Mouse (Mus musculus): ENCODE data around the gene Sstr2. TPM values are rescaled to one million over a fixed set of nuclear protein-coding genes. Genes with fewer than 3 reads are reported as not detected.

The Sstr2 gene
- 9.9 and 14.2 TPM in 2 replicates for polyA plus RNA-seq (2014; fragmentation: Nextera tagmentation; extraction: Ambion mirVana)

DNA sequence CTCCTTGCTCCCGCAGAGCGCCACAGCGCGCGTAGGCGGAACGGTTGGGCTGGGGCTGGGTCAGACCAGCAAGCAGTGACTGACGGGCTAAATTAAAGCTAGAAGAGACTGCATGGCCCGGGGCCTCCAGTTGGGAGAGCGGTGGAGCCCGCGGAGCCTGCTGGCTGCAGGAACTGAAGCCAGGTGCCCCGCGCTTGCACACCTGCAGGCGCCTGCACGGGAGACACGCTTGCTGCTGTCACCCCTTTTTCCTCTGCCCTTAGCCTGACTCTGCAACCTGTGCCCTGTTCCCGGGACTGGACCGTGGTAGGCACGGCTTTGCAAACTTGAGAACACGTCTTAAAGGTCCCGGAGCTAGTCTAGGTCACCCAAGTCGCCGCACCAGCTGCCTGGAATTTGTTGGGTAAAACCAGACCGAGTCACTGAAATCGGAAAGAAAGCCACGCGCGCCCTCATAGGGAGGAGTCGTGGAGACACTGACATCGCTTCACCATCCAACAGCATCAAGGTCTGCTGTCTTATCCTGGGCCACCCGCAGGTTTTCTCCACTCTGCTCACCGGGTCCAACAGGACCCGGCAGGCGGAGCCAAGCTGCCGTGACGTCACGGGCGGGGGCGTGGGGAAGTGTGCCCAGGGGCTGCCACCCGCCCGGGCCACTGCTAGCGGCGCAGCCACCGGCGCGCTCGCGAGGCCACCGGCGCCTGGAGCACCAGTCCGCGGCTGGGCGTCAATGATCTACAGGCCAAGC lies at the start of gene Sstr2:
TSS of gene Sstr2 (plus strand) at position 671 of the 748 bp plus-strand sequence.
- H3K27me3 ChIP-seq (ENCODE audit: control insufficient read depth, insufficient read depth, low read length), result 0 out of 2 replicates have a peak, but pooled peaks cover 3% of the 10 kb centered on the region
- peak within 1 kb of the TSS; percentile 46 for H3K4me3 ChIP-seq (ENCODE audit: low read depth, low read length)
- H3K9ac ChIP-seq (replicated peaks; ENCODE audit: low read depth, low read length), result peak within 1 kb of the TSS; percentile 59
- peak within 1 kb of the TSS; percentile 97 for H3K4me2 ChIP-seq (ENCODE audit: low read depth, low read length)
- no peaks in the 10 kb centered on the region for H3K36me3 ChIP-seq (ENCODE audit: control insufficient read depth, insufficient read depth, low read length)
- under 1% methylated on average over 54 of the region's 54 CpGs for WGBS
- ATAC-seq (ENCODE audit: low read depth), result peak; percentile 76
- no peaks in the 10 kb centered on the region for H3K9me3 ChIP-seq (ENCODE audit: control insufficient read depth, low read length)
- no peak within 1 kb of the TSS for H3K27ac ChIP-seq (ENCODE audit: low read depth, low read length)
- H3K4me1 ChIP-seq (ENCODE audit: control insufficient read depth, insufficient read depth, low read length), result peaks cover 12% of the 10 kb centered on the region

DNA sequence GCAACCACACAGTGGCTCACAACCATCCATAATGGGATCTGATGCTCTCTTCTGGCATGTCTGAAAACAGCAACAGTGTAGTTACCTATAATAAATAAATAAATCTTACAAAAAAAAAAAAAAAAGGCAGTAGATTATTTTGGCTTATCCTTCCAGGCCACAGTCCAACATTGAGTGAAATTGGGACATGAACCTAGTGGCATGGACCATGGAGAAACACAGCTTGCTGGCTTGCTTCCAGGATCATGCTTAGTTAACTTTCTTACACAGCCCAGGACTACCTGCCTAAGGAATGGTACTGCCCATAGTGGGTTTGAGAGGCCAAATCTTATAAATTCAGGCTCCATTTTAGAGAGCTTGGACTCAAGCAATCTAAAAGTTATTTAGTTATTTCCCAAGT lies 47.5 kb upstream of the Sstr2 start:
- no peak overlapping the region for H3K27ac ChIP-seq (ENCODE audit: low read depth, low read length)
- no peaks in the 10 kb centered on the region for H3K27me3 ChIP-seq (ENCODE audit: control insufficient read depth, insufficient read depth, low read length)
- H3K9me3 ChIP-seq (ENCODE audit: control insufficient read depth, low read length), result no peaks in the 10 kb centered on the region
- no peak for ATAC-seq (ENCODE audit: low read depth)
- H3K4me2 ChIP-seq (ENCODE audit: low read depth, low read length), result no peak overlapping the region
- H3K36me3 ChIP-seq (ENCODE audit: control insufficient read depth, insufficient read depth, low read length), result no peaks in the 10 kb centered on the region
- H3K4me3 ChIP-seq (ENCODE audit: low read depth, low read length), result no peak overlapping the region
- H3K4me1 ChIP-seq (ENCODE audit: control insufficient read depth, insufficient read depth, low read length), result no peaks in the 10 kb centered on the region
- no peak overlapping the region for H3K9ac ChIP-seq (replicated peaks; ENCODE audit: low read depth, low read length)

DNA sequence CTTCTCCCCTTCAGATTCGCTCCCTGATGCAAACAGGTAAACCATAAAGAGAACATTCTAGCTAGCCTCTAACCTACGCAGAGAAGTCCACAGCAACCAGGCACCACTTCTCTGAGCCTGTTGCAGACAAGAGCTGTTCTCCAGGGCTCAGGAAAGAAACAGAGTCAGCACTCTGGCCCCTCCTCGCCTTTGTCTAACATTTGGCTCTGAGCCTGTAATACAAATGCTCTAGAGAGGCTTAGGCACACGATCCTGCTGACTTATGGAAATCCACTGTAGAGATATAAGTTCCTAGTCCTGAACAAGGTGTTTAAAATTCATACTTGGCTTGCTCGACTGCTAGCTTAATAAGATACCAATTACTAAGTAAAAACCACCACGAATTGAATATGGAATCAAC lies 46.5 kb upstream of the Sstr2 start:
- Histone ChIP-seq H3K4me2 (ENCODE audit: low read depth, low read length) (no peak overlapping the region), H3K27me3 (ENCODE audit: control insufficient read depth, insufficient read depth, low read length) (no peaks in the 10 kb centered on the region), H3K4me3 (ENCODE audit: low read depth, low read length) (no peak overlapping the region), H3K9ac (replicated peaks; ENCODE audit: low read depth, low read length) (no peak overlapping the region), H3K4me1 (ENCODE audit: control insufficient read depth, insufficient read depth, low read length) (no peaks in the 10 kb centered on the region), H3K27ac (ENCODE audit: low read depth, low read length) (no peak overlapping the region), H3K36me3 (ENCODE audit: control insufficient read depth, insufficient read depth, low read length) (no peaks in the 10 kb centered on the region), H3K9me3 (ENCODE audit: control insufficient read depth, low read length) (no peaks in the 10 kb centered on the region)
- 47% methylated on average over 6 of the region's 6 CpGs for WGBS
- ATAC-seq (ENCODE audit: low read depth), result no peak

DNA sequence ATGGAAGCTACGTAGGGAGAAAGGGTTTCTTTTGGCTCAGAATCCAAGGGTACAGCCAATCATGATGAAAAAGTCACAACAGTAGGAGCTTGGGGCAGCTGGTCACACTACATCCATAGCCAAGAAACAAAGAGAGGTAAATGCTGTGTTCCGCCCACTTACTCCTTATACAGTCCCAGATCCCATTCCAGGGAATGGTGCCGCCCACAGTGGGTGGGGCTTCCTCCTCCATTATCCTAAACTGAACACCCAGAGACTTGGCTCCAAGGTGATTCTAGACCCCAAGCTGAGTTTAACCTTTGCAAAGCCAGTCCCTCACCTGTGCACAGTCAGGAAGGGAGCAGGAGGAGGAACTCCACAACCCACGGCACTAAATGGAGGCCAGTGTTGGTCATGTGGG lies 41.9 kb upstream of the Sstr2 start:
- ATAC-seq (ENCODE audit: low read depth), result no peak
- Histone ChIP-seq H3K4me3 (ENCODE audit: low read depth, low read length) (no peak overlapping the region), H3K4me1 (ENCODE audit: control insufficient read depth, insufficient read depth, low read length) (no peaks in the 10 kb centered on the region), H3K36me3 (ENCODE audit: control insufficient read depth, insufficient read depth, low read length) (no peaks in the 10 kb centered on the region), H3K9ac (replicated peaks; ENCODE audit: low read depth, low read length) (no peak overlapping the region), H3K4me2 (ENCODE audit: low read depth, low read length) (no peak overlapping the region), H3K9me3 (ENCODE audit: control insufficient read depth, low read length) (no peaks in the 10 kb centered on the region), H3K27ac (ENCODE audit: low read depth, low read length) (no peak overlapping the region), H3K27me3 (ENCODE audit: control insufficient read depth, insufficient read depth, low read length) (no peaks in the 10 kb centered on the region)
- WGBS, result 86% methylated on average over 4 of the region's 4 CpGs

DNA sequence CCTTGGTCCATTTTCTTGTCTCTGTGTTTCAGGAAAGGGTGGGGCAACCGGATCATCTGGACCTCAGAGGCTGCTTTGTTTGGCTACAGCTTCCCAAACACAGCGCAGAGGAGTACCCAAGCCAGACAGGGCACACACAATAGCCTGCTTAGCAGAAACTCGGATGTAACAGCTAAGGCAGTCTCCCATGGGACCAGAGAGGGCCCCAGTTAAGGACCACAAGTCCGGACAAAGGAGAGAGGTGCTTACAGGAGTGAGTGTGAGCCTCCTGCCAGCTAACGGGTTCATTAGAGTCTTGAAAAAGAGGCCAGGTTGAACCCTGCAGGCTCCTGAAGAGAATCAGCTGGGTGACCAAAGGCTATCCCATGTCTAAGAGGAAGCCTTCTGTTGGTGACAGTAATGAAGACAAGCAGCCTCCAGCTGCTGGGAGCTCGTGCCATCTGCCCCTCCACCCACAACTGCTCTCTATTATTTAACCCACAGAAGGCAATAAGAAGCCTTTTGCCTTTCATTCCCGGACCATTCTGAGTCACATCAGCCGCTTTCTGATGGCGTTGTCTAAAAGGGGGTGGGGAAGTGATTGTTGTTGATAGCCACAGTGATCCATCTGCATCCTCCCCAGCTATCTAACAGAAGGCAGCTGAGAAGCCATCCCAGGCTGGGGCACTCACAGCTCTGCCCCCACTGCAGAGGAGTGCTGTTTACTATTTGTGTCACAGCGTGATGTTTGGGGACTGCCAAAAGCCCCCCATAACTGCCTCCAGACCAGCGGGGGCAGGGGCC lies 35.1 kb upstream of the Sstr2 start:
- H3K36me3 ChIP-seq (ENCODE audit: control insufficient read depth, insufficient read depth, low read length), result no peaks in the 10 kb centered on the region
- 12% methylated on average over 11 of the region's 11 CpGs for WGBS
- no peaks in the 10 kb centered on the region for H3K9me3 ChIP-seq (ENCODE audit: control insufficient read depth, low read length)
- no peak overlapping the region for H3K4me3 ChIP-seq (ENCODE audit: low read depth, low read length)
- H3K4me1 ChIP-seq (ENCODE audit: control insufficient read depth, insufficient read depth, low read length), result 0 out of 2 replicates have a peak, but pooled peaks cover 4% of the 10 kb centered on the region
- H3K27me3 ChIP-seq (ENCODE audit: control insufficient read depth, insufficient read depth, low read length), result no peaks in the 10 kb centered on the region
- H3K27ac ChIP-seq (ENCODE audit: low read depth, low read length), result no peak overlapping the region; the same call in 1 of the 2 replicates
- no peak overlapping the region for H3K4me2 ChIP-seq (ENCODE audit: low read depth, low read length)
- no peak overlapping the region for H3K9ac ChIP-seq (replicated peaks; ENCODE audit: low read depth, low read length)
- ATAC-seq (ENCODE audit: low read depth), result peak; percentile 56

DNA sequence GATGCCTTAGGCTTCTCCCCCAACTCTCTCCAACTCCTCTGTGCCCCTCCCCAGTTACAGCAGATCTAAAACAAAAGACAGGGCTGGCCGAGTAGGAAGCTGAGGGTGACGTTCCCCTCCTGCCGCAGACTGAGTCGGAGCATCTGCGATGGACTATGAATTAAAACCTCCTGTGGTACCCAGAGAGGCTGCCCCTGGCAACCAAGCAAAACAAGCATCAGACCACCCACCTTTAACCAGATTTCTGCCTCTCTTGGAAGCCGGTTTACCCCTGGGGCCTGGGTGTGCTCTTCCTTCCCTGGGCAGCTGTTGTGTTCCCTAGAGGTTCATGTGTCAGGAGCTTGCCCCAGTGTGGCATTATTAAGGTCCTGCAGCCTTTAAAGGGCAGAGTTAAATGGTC lies 32.7 kb upstream of the Sstr2 start:
- Histone ChIP-seq H3K4me3 (ENCODE audit: low read depth, low read length) (no peak overlapping the region), H3K4me2 (ENCODE audit: low read depth, low read length) (no peak overlapping the region), H3K27ac (ENCODE audit: low read depth, low read length) (no peak overlapping the region), H3K9me3 (ENCODE audit: control insufficient read depth, low read length) (no peaks in the 10 kb centered on the region), H3K27me3 (ENCODE audit: control insufficient read depth, insufficient read depth, low read length) (no peaks in the 10 kb centered on the region), H3K9ac (replicated peaks; ENCODE audit: low read depth, low read length) (no peak overlapping the region), H3K4me1 (ENCODE audit: control insufficient read depth, insufficient read depth, low read length) (0 out of 2 replicates have a peak, but pooled peaks cover 4% of the 10 kb centered on the region), H3K36me3 (ENCODE audit: control insufficient read depth, insufficient read depth, low read length) (no peaks in the 10 kb centered on the region)
- WGBS, result 20% methylated on average over 6 of the region's 6 CpGs
- ATAC-seq (ENCODE audit: low read depth), result no peak

DNA sequence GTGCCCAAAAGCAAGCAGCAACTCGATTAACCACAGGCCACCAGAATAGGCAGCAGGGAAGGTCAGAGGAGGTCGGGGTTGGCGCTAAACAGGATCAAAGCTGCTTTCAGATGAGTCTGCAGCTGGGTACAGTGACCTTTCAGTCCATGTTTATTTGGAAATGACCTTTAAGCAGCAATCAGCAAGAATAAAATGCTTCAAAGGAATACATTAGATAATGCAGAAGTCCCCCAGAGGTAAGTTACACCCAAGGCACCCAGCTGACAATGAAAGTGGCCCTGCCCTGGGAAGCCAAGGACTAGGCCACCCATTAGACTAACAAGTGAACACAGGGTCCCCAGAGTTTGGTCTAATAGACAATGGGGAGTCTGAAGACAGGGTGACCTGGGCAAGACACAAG lies 30.2 kb upstream of the Sstr2 start:
- H3K9ac ChIP-seq (replicated peaks; ENCODE audit: low read depth, low read length), result no peak overlapping the region
- H3K4me1 ChIP-seq (ENCODE audit: control insufficient read depth, insufficient read depth, low read length), result 0 out of 2 replicates have a peak, but pooled peaks cover 3% of the 10 kb centered on the region
- WGBS, result 59% methylated on average over 3 of the region's 3 CpGs
- no peaks in the 10 kb centered on the region for H3K27me3 ChIP-seq (ENCODE audit: control insufficient read depth, insufficient read depth, low read length)
- no peaks in the 10 kb centered on the region for H3K36me3 ChIP-seq (ENCODE audit: control insufficient read depth, insufficient read depth, low read length)
- no peaks in the 10 kb centered on the region for H3K9me3 ChIP-seq (ENCODE audit: control insufficient read depth, low read length)
- no peak for ATAC-seq (ENCODE audit: low read depth)
- no peak overlapping the region for H3K4me2 ChIP-seq (ENCODE audit: low read depth, low read length)
- H3K4me3 ChIP-seq (ENCODE audit: low read depth, low read length), result no peak overlapping the region
- H3K27ac ChIP-seq (ENCODE audit: low read depth, low read length), result no peak overlapping the region

DNA sequence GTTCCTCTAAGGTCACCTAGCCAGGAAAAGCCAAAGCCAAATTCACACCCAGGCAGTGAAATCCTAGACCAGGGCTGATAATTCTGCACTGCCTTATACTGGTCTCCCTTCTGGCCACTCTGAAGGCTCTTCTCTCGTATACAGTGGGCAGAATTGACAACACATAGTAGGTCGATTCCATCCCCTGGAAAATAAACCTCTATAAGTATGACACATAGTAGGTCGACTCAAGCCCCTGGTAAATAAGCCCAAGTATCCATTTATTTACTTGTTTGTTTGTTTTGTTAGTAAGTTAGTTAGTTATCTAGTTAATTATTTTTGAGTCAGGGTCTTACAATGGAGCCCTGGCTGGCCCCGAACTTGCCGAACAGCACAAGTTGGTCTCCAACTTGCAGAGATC lies 24.0 kb upstream of the Sstr2 start:
- H3K36me3 ChIP-seq (ENCODE audit: control insufficient read depth, insufficient read depth, low read length), result no peaks in the 10 kb centered on the region
- no peak for ATAC-seq (ENCODE audit: low read depth)
- H3K27me3 ChIP-seq (ENCODE audit: control insufficient read depth, insufficient read depth, low read length), result no peaks in the 10 kb centered on the region
- no peak overlapping the region for H3K9ac ChIP-seq (replicated peaks; ENCODE audit: low read depth, low read length)
- H3K4me2 ChIP-seq (ENCODE audit: low read depth, low read length), result no peak overlapping the region
- WGBS, result 86% methylated on average over 5 of the region's 5 CpGs
- H3K4me1 ChIP-seq (ENCODE audit: control insufficient read depth, insufficient read depth, low read length), result no peaks in the 10 kb centered on the region
- no peaks in the 10 kb centered on the region for H3K9me3 ChIP-seq (ENCODE audit: control insufficient read depth, low read length)
- H3K27ac ChIP-seq (ENCODE audit: low read depth, low read length), result no peak overlapping the region
- H3K4me3 ChIP-seq (ENCODE audit: low read depth, low read length), result no peak overlapping the region

DNA sequence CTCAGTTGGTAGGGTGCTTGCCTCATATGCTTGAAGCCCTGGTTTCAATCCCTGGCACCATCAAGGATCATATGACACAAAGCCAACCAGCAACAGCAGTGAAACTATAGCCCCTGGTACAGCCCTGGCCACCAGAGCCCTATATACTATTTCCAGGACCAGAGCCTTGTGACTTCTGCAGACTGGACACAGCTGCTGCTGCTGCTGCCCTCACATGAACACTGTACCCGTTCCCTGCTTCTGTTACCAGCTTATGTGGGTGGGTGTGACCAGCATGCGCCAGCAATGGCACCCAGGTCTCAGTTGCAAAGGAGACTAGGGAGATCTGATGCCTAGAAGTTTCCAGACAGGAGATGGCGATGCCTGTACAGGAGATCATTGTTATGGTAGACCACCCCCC lies 21.5 kb upstream of the Sstr2 start:
- H3K9me3 ChIP-seq (ENCODE audit: control insufficient read depth, low read length), result no peaks in the 10 kb centered on the region
- H3K27me3 ChIP-seq (ENCODE audit: control insufficient read depth, insufficient read depth, low read length), result no peaks in the 10 kb centered on the region
- H3K27ac ChIP-seq (ENCODE audit: low read depth, low read length), result no peak overlapping the region
- no peaks in the 10 kb centered on the region for H3K4me1 ChIP-seq (ENCODE audit: control insufficient read depth, insufficient read depth, low read length)
- 88% methylated on average over 3 of the region's 3 CpGs for WGBS
- ATAC-seq (ENCODE audit: low read depth), result no peak
- no peak overlapping the region for H3K4me3 ChIP-seq (ENCODE audit: low read depth, low read length)
- H3K9ac ChIP-seq (replicated peaks; ENCODE audit: low read depth, low read length), result no peak overlapping the region
- H3K36me3 ChIP-seq (ENCODE audit: control insufficient read depth, insufficient read depth, low read length), result no peaks in the 10 kb centered on the region
- no peak overlapping the region for H3K4me2 ChIP-seq (ENCODE audit: low read depth, low read length)
